Mouse (Mus musculus) ES-Bruce4 (cell line): ENCODE measurements at regions not wholly inside any gene's neighbourhood (a gene's known extent, or its start where the extent isn't known, plus 50 kb on each side); places are given as distances from the start of the nearest gene placed in this dataset.

Experiments used
- H3K27ac ChIP-seq: 2 replicates; pipeline ENCODE4 v1.5.1; 2012; ENCODE audit warnings: low read length, inconsistent platforms; ENCODE audit not compliant: insufficient read depth
- H3K27me3 ChIP-seq: 2 replicates; pipeline ENCODE4 v1.6.1; 2012; ENCODE audit warnings: mild to moderate bottlenecking, low read length, inconsistent platforms; ENCODE audit not compliant: control insufficient read depth, poor library complexity, insufficient read depth, severe bottlenecking
- H3K36me3 ChIP-seq: 2 replicates; pipeline ENCODE4 v1.6.1; 2012; ENCODE audit warnings: inconsistent platforms, mild to moderate bottlenecking, low read length, moderate library complexity; ENCODE audit not compliant: control insufficient read depth, poor library complexity, insufficient read depth, severe bottlenecking
- H3K4me1 ChIP-seq: one replicate; pipeline ENCODE4 v1.8.1; 2011; ENCODE audit warnings: low read length; ENCODE audit not compliant: control insufficient read depth, insufficient read depth
- H3K4me3 ChIP-seq: 2 replicates; pipeline ENCODE4 v1.5.1; 2011; ENCODE audit warnings: low read depth, mild to moderate bottlenecking, low read length
- H3K9ac ChIP-seq: 2 replicates; pipeline ENCODE4 v1.6.1; 2012; ENCODE audit warnings: low read depth, mild to moderate bottlenecking, inconsistent platforms; ENCODE audit not compliant: poor library complexity, severe bottlenecking
- H3K9me3 ChIP-seq: replicated peaks from 2 replicates; pipeline ENCODE4 v1.6.1; 2012; ENCODE audit warnings: mild to moderate bottlenecking, low read length, inconsistent platforms; ENCODE audit not compliant: control insufficient read depth, poor library complexity, insufficient read depth, severe bottlenecking
- CTCF ChIP-seq: IDR thresholded peaks from one replicate; pipeline ENCODE4 v1.8.1; 2011; ENCODE audit warnings: low read depth, low read length
- EP300 ChIP-seq: IDR thresholded peaks from 2 replicates; pipeline ENCODE4 v1.6.1; 2011; ENCODE audit warnings: low read depth, low read length; ENCODE audit not compliant: insufficient read depth
- POLR2A ChIP-seq: IDR thresholded peaks from one replicate; pipeline ENCODE4 v1.8.1; 2011; ENCODE audit warnings: low read length; ENCODE audit not compliant: insufficient read depth

DNA sequence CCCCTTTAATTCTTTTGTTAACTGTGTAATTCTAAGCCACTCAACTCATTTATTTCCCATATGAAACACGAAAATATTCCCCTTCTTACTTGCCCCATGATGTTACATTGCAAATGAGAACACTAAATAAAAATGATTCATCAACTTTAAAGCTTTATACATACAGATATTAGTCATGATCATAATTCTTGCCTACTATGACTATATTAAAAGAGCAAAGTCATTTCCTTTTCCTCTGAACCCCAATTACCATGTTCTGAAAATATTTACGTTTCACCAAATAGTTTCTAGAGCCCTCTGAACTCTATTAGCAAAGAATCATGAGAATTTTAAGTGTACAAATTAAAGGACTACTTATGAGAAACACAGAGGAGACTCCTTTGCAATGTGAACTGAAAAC, 105.4 kb downstream of the Gm12728 start:
- no peak for TF ChIP-seq POLR2A
- TF ChIP-seq EP300, result no peak
- TF ChIP-seq CTCF, result no peak
- Histone ChIP-seq H3K36me3 (no peaks in the 10 kb centered on the region), H3K9ac (no peak overlapping the region)

DNA sequence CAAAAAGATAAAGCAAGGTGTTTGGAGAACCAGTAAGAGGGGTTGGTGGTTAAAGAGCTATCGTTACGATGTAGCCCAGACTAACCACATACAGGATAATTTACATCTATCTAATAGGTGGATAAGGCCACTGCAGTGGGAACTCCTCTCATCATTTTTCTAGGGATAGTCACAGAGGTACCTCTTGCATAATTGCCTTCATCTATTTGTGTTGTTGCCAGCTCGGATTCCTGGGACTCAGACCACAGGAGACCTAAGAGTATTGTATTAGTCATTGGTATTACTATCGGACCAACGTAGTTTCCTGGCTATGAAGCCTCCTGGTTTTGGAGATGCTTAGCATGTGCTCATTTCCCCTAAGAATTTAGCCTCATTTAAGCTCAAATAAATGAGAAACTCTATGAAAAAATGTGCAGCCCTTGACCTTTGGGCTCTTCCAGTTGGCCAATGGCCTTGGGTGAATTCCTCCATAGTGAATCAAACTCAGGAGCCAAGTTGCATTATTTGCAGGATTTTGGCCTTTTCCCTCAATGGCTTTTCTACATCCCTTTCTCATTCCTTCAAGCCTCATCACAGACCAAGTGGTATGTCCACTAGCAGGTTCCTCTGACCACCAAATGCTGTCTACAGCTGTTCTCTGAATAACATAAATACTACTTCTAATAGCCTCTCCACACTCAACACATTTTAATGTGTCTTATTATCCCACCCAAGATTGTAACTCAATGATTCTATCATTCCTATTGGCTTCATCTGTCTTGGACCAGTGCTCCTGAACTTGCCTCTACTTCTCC, 108.6 kb downstream of the Gm12728 start:
- no peaks in the 10 kb centered on the region for H3K36me3 ChIP-seq
- no peak overlapping the region for H3K27ac ChIP-seq
- H3K4me1 ChIP-seq, result no peaks in the 10 kb centered on the region
- H3K27me3 ChIP-seq, result no peaks in the 10 kb centered on the region
- no peak for TF ChIP-seq EP300
- TF ChIP-seq CTCF, result no peak
- TF ChIP-seq POLR2A, result no peak
- no peak overlapping the region for H3K4me3 ChIP-seq
- no peak overlapping the region for H3K9ac ChIP-seq
- H3K9me3 ChIP-seq, result no peaks in the 10 kb centered on the region

More for the DNA sequence above, 105.4 kb downstream of the Gm12728 start:
- Histone ChIP-seq H3K4me3 (no peak overlapping the region), H3K27me3 (no peaks in the 10 kb centered on the region), H3K4me1 (no peaks in the 10 kb centered on the region), H3K27ac (no peak overlapping the region), H3K9me3 (no peaks in the 10 kb centered on the region)

DNA sequence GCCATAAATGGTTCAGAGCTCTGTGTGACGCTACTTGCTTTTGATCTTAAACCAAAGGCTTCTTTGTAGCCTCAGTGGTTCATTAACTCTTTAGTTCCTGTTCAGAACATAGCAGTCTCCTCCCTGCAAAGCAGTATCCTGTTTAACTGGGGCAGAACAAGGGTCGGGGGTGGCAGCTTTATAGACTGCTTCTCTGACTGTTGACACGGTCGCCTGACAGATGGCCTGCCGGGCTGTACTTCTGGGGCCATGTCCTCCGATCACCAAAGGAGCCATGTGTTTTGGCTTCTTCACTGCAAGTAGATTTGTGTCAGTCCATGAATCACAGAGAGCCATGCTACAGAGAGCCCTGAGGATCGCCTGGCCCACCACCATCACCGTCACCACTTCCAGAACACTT, 115.2 kb downstream of the Gm12728 start:
- no peaks in the 10 kb centered on the region for H3K27me3 ChIP-seq
- no peak overlapping the region for H3K9ac ChIP-seq
- H3K36me3 ChIP-seq, result no peaks in the 10 kb centered on the region
- peaks cover 4% of the 10 kb centered on the region; the same call in 1 of the 2 replicates for H3K9me3 ChIP-seq
- no peak for TF ChIP-seq POLR2A
- no peak for TF ChIP-seq CTCF
- no peak for TF ChIP-seq EP300
- H3K4me1 ChIP-seq, result peaks cover 2% of the 10 kb centered on the region
- H3K27ac ChIP-seq, result no peak overlapping the region
- H3K4me3 ChIP-seq, result no peak overlapping the region

DNA sequence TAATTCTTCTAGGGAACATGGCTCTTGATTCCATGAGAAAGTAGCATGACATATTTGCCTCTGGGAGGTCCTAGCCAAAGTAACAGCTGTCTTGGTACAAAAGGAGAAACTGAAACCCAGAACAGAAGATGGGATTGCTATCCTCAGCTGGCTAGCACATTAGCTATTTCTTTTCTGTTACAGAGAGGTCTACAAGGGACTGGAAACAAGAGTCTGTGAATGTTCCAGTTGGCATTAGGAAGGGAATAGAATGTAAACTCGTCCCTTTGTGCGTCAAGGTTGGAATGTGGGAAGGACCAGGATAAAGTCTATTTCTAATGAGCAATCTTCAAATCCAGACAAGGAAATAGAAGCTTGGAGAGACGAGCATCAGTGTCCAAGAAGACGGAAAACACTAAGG, 116.7 kb downstream of the Gm12728 start:
- no peaks in the 10 kb centered on the region for H3K36me3 ChIP-seq
- no peaks in the 10 kb centered on the region for H3K27me3 ChIP-seq
- peaks cover 4% of the 10 kb centered on the region; the same call in 1 of the 2 replicates for H3K9me3 ChIP-seq
- H3K9ac ChIP-seq, result no peak overlapping the region
- no peak overlapping the region for H3K27ac ChIP-seq
- H3K4me3 ChIP-seq, result no peak overlapping the region
- peaks cover 2% of the 10 kb centered on the region for H3K4me1 ChIP-seq
- TF ChIP-seq POLR2A (no peak), EP300 (no peak), CTCF (no peak)

DNA sequence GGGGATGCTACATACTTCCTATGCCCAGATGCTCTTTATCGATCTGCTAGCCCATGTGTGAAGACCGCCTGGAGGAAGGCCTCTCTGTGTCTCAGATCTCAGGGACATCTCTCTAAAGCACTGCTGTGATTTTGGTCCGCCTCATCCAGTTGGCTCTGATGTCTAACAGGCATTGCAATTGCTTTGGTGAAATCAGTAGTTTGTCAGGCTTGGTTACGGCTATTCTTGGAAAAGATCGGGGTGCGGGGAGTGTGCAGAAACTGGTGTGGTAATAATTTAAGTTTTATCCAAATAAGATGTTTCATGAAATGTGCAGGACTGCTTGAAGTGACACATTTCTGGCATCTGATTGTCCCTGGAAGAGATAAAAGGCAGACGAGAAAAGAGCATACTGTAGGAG, 117.9 kb downstream of the Gm12728 start:
- no peaks in the 10 kb centered on the region for H3K27me3 ChIP-seq
- no peak overlapping the region for H3K9ac ChIP-seq
- peaks cover 2% of the 10 kb centered on the region for H3K4me1 ChIP-seq
- peaks cover 4% of the 10 kb centered on the region; the same call in 1 of the 2 replicates for H3K9me3 ChIP-seq
- H3K4me3 ChIP-seq, result no peak overlapping the region
- TF ChIP-seq EP300 (no peak), POLR2A (no peak), CTCF (no peak)
- no peak overlapping the region for H3K27ac ChIP-seq
- no peaks in the 10 kb centered on the region for H3K36me3 ChIP-seq

DNA sequence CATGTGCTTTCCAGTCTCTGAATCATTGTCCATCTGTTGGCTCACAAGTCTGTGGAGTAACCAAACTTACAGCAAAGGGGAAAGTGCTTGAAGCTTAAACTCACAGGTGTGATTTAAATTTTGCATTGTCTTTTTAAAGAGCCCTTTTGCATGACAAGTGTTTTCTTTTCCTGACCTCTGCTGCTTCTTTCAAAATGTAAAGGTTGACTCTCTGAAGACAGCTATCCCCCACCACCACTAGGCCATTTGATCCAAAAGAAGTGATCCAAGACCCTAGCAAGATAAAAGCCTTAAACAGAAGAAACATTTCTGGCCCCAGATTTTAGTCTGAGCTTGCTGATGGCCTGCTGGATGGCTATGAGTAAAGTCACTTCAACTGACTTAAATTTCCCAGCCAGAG, 118.6 kb downstream of the Gm12728 start:
- peaks cover 2% of the 10 kb centered on the region for H3K4me1 ChIP-seq
- H3K27me3 ChIP-seq, result no peaks in the 10 kb centered on the region
- no peak overlapping the region for H3K4me3 ChIP-seq
- H3K27ac ChIP-seq, result no peak overlapping the region
- H3K36me3 ChIP-seq, result no peaks in the 10 kb centered on the region
- TF ChIP-seq EP300 (no peak), CTCF (no peak), POLR2A (no peak)
- no peak overlapping the region for H3K9ac ChIP-seq
- peaks cover 4% of the 10 kb centered on the region; the same call in 1 of the 2 replicates for H3K9me3 ChIP-seq

DNA sequence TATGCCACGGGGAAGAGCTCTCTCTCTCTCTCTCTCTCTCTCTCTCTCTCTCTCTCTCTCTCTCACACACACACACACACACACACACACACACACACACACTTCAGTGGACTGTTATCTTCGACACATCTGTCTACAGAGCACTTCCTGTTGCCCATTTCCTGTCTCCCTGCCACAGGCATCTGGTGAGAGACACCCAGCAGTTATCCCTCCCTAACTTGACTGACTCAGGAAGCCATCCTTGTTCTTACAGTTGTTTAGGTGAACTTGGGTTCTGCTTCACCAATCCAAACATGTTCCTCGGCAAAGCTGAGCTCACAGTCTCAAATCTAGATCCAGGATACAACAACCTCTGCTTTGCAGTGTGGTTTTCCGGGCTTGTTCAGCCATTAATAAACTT, 119.6 kb downstream of the Gm12728 start:
- Histone ChIP-seq H3K27me3 (no peaks in the 10 kb centered on the region), H3K27ac (no peak overlapping the region), H3K36me3 (no peaks in the 10 kb centered on the region), H3K9ac (no peak overlapping the region), H3K9me3 (peaks cover 4% of the 10 kb centered on the region; the same call in 1 of the 2 replicates), H3K4me1 (peaks cover 2% of the 10 kb centered on the region), H3K4me3 (no peak overlapping the region)
- TF ChIP-seq POLR2A, result no peak
- no peak for TF ChIP-seq CTCF
- TF ChIP-seq EP300, result no peak
